Mouse (Mus musculus) C2C12 (cell line): Measurements from ENCODE around the gene Gga2.

Source experiments
- CEBPB ChIP-seq: IDR thresholded peaks from one replicate; pipeline ENCODE4 v1.6.1; 2011; ENCODE audit warnings: low read depth, mild to moderate bottlenecking, control low read depth, moderate library complexity
- CTCF ChIP-seq: IDR thresholded peaks from one replicate; pipeline ENCODE4 v1.5.1; 2011; ENCODE audit not compliant: control insufficient read depth, insufficient read depth, insufficient read length
- FOSL1 ChIP-seq: IDR thresholded peaks from one replicate; pipeline ENCODE4 v1.8.0; 2011; ENCODE audit warnings: mild to moderate bottlenecking, low read length; ENCODE audit not compliant: poor library complexity, insufficient read depth, severe bottlenecking
- MYOG ChIP-seq: IDR thresholded peaks from one replicate; pipeline ENCODE4 v1.6.1; 2011; ENCODE audit not compliant: control insufficient read depth, insufficient read length; ENCODE audit errors: extremely low read depth

- TF ChIP-seq CTCF = no peak
- no peak for TF ChIP-seq MYOG
- no peak for TF ChIP-seq FOSL1
- no peak for TF ChIP-seq CEBPB
Measured at GRCm38 (mm10) chr7:122033371-122033770, 12.3 kb upstream of the Gga2 start.
